Mouse (Mus musculus) C2C12 (cell line): ENCODE measurements at regions not wholly inside any gene's neighbourhood (a gene's known extent, or its start where the extent isn't known, plus 50 kb on each side); places are given as distances from the start of the nearest gene placed in this dataset.

Source experiments
- H3K27me3 ChIP-seq: one replicate; pipeline ENCODE4 v1.6.1; 2011; ENCODE audit not compliant: control insufficient read depth, insufficient read depth, insufficient read length
- H3K36me3 ChIP-seq: one replicate; pipeline ENCODE4 v1.6.1; 2011; ENCODE audit not compliant: control insufficient read depth, insufficient read depth
- H3K4me3 ChIP-seq: one replicate; pipeline ENCODE4 v1.5.1; 2011; ENCODE audit warnings: mild to moderate bottlenecking, control low read depth; ENCODE audit not compliant: poor library complexity, insufficient read depth, severe bottlenecking
- H3K79me2 ChIP-seq: one replicate; pipeline ENCODE4 v1.6.1; 2011; ENCODE audit not compliant: control insufficient read depth, insufficient read depth
- H3K79me3 ChIP-seq: one replicate; pipeline ENCODE4 v1.6.1; 2011; ENCODE audit warnings: low read depth, control low read depth
- H3ac ChIP-seq: one replicate; pipeline ENCODE3; 2011; ENCODE audit warnings: low read depth; ENCODE audit not compliant: control insufficient read depth, insufficient read length
- CEBPB ChIP-seq: IDR thresholded peaks from one replicate; pipeline ENCODE4 v1.6.1; 2011; ENCODE audit warnings: low read depth, mild to moderate bottlenecking, control low read depth, moderate library complexity
- CTCF ChIP-seq: IDR thresholded peaks from one replicate; pipeline ENCODE4 v1.5.1; 2011; ENCODE audit not compliant: control insufficient read depth, insufficient read depth, insufficient read length
- FOSL1 ChIP-seq: IDR thresholded peaks from one replicate; pipeline ENCODE4 v1.8.0; 2011; ENCODE audit warnings: mild to moderate bottlenecking, low read length; ENCODE audit not compliant: poor library complexity, insufficient read depth, severe bottlenecking
- MAX ChIP-seq: IDR thresholded peaks from one replicate; pipeline ENCODE4 v1.6.1; 2011; ENCODE audit warnings: mild to moderate bottlenecking, control low read depth
- MYOD1 ChIP-seq: IDR thresholded peaks from one replicate; pipeline ENCODE4 v1.6.1; 2011; ENCODE audit warnings: low read depth; ENCODE audit not compliant: control insufficient read depth, insufficient read length
- MYOG ChIP-seq: IDR thresholded peaks from one replicate; pipeline ENCODE4 v1.6.1; 2011; ENCODE audit not compliant: control insufficient read depth, insufficient read length; ENCODE audit errors: extremely low read depth
- USF1 ChIP-seq: IDR thresholded peaks from one replicate; pipeline ENCODE4 v1.6.1; 2011; ENCODE audit warnings: low read depth, mild to moderate bottlenecking, control low read depth, moderate library complexity

GRCm38 (mm10) chr13:106352614-106353409 is 583.9 kb downstream of the Ipo11 start:
- no peak for TF ChIP-seq MYOD1
- no peak for TF ChIP-seq USF1
- no peak for TF ChIP-seq MAX
- no peak for TF ChIP-seq CTCF
- no peak for TF ChIP-seq FOSL1
- no peak for TF ChIP-seq CEBPB
- TF ChIP-seq MYOG, result no peak
- H3ac ChIP-seq, result no peak overlapping the region
- H3K4me3 ChIP-seq, result no peak overlapping the region
- H3K27me3 ChIP-seq, result no peaks in the 10 kb centered on the region
- no peaks in the 10 kb centered on the region for H3K79me2 ChIP-seq
- H3K36me3 ChIP-seq, result no peaks in the 10 kb centered on the region
- no peaks in the 10 kb centered on the region for H3K79me3 ChIP-seq

GRCm38 (mm10) chr13:106332025-106332424 is 604.7 kb downstream of the Ipo11 start:
- Histone ChIP-seq H3K27me3 (no peaks in the 10 kb centered on the region), H3K4me3 (no peak overlapping the region), H3K79me3 (no peaks in the 10 kb centered on the region), H3ac (no peak overlapping the region), H3K79me2 (no peaks in the 10 kb centered on the region), H3K36me3 (no peaks in the 10 kb centered on the region)
- TF ChIP-seq FOSL1 (no peak), MAX (no peak)

GRCm38 (mm10) chr13:106318980-106319379 is 617.8 kb downstream of the Ipo11 start:
- no peaks in the 10 kb centered on the region for H3K27me3 ChIP-seq
- TF ChIP-seq MYOG, result no peak
- TF ChIP-seq USF1, result no peak
- TF ChIP-seq CTCF, result no peak
- no peak for TF ChIP-seq CEBPB
- no peak for TF ChIP-seq MYOD1
- TF ChIP-seq MAX, result no peak
- TF ChIP-seq FOSL1, result no peak
- no peaks in the 10 kb centered on the region for H3K79me3 ChIP-seq
- no peak overlapping the region for H3ac ChIP-seq
- no peaks in the 10 kb centered on the region for H3K79me2 ChIP-seq
- H3K36me3 ChIP-seq, result no peaks in the 10 kb centered on the region
- no peak overlapping the region for H3K4me3 ChIP-seq

- no peak overlapping the region for H3ac ChIP-seq
- H3K79me3 ChIP-seq, result no peaks in the 10 kb centered on the region
- TF ChIP-seq FOSL1 (no peak), MAX (no peak), CEBPB (no peak), MYOD1 (no peak), MYOG (no peak), CTCF (no peak), USF1 (no peak)
- H3K27me3 ChIP-seq, result no peaks in the 10 kb centered on the region
- no peak overlapping the region for H3K4me3 ChIP-seq
- no peaks in the 10 kb centered on the region for H3K79me2 ChIP-seq
- H3K36me3 ChIP-seq, result no peaks in the 10 kb centered on the region
Observed at GRCm38 (mm10) chr13:106318476-106318875, 618.3 kb downstream of the Ipo11 start.

GRCm38 (mm10) chr13:106317300-106317699 is 619.5 kb downstream of the Ipo11 start:
- no peaks in the 10 kb centered on the region for H3K36me3 ChIP-seq
- H3ac ChIP-seq, result no peak overlapping the region
- H3K79me2 ChIP-seq, result no peaks in the 10 kb centered on the region
- H3K79me3 ChIP-seq, result no peaks in the 10 kb centered on the region
- no peak overlapping the region for H3K4me3 ChIP-seq
- TF ChIP-seq CTCF (no peak), MAX (no peak), FOSL1 (no peak)
- no peaks in the 10 kb centered on the region for H3K27me3 ChIP-seq

GRCm38 (mm10) chr13:106281181-106281580 is 655.6 kb downstream of the Ipo11 start:
- Histone ChIP-seq H3K79me3 (no peaks in the 10 kb centered on the region), H3ac (no peak overlapping the region), H3K27me3 (no peaks in the 10 kb centered on the region), H3K79me2 (no peaks in the 10 kb centered on the region), H3K36me3 (no peaks in the 10 kb centered on the region), H3K4me3 (no peak overlapping the region)
- TF ChIP-seq CEBPB (no peak), CTCF (no peak), MYOG (no peak), FOSL1 (no peak), USF1 (no peak), MYOD1 (no peak), MAX (no peak)
